Mouse (Mus musculus): ENCODE measurements around the gene Tpmt. TPM values are rescaled to one million over a fixed set of nuclear protein-coding genes. Genes with fewer than 3 reads are reported as not detected.

The Tpmt gene
- polyA plus RNA-seq, 1 experiment from 2014 or later: 11.1 TPM

GRCm38 (mm10) chr13:46975031-46975551 is 69.4 kb downstream of the Tpmt start:
- Histone ChIP-seq H3K27me3 (no peaks in the 10 kb centered on the region), H3K9me3 (replicated peaks) (no peaks in the 10 kb centered on the region), H3K4me3 (replicated peaks) (peak overlapping the region; percentile 14; the same call in 1 of the 2 replicates), H3K27ac (no peak overlapping the region), H3K4me1 (replicated peaks) (peaks cover 12% of the 10 kb centered on the region), H3K9ac (no peak overlapping the region), H3K4me2 (peak overlapping the region; percentile 36), H3K36me3 (no peaks in the 10 kb centered on the region)
- 41% methylated on average over 14 of the region's 14 CpGs for WGBS (ENCODE audit: insufficient replicate concordance)
- no peak for DNase-seq
- no peak for ATAC-seq (ENCODE audit: low read depth)

Other genes with a start within 250 kb of the Tpmt start
- 2.3 and 2.5 TPM in 2 replicates for gene Kif13a, start 114.9 kb downstream of the Tpmt start, polyA plus RNA-seq (2015; fragmentation: Nextera tagmentation; extraction: Ambion mirVana)
- 0.63 and 0.73 TPM in 2 replicates for gene Nhlrc1, start 29.9 kb downstream of the Tpmt start, polyA plus RNA-seq (2015; fragmentation: Nextera tagmentation; extraction: Ambion mirVana)
- 3.0 and 4.6 TPM in 2 replicates for gene Kdm1b, start 1.2 kb downstream of the Tpmt start, polyA plus RNA-seq (2015; fragmentation: Nextera tagmentation; extraction: Ambion mirVana)
- gene Dek, start 61.5 kb upstream of the Tpmt start, polyA plus RNA-seq (2015; fragmentation: Nextera tagmentation; extraction: Ambion mirVana): 493 and 566 TPM in 2 replicates
- 0.93 and 0.98 TPM in 2 replicates for gene Rnf144b, start 77.9 kb upstream of the Tpmt start, polyA plus RNA-seq (2015; fragmentation: Nextera tagmentation; extraction: Ambion mirVana)

All from liver, embryonic 13.5 days (tissue).